Mouse (Mus musculus): Measurements from ENCODE around the gene Ppt2.

The Ppt2 gene

GRCm38 (mm10) chr17:34639461-34640255, 11.3 kb upstream of the Ppt2 start:
- no peak for DNase-seq (ENCODE audit: low spot score)

- no peak for DNase-seq (ENCODE audit: low spot score)
These were observed 9.1 kb upstream of the Ppt2 start for GRCm38 (mm10) chr17:34637459-34637858.

- no peak for DNase-seq (ENCODE audit: low spot score)
These were observed 7.4 kb upstream of the Ppt2 start for GRCm38 (mm10) chr17:34635671-34636070.

GRCm38 (mm10) chr17:34632261-34632691, 4.0 kb upstream of the Ppt2 start:
- DNase-seq (ENCODE audit: low spot score): peak; percentile 62

GRCm38 (mm10) chr17:34631647-34632046, 3.3 kb upstream of the Ppt2 start:
- DNase-seq (ENCODE audit: low spot score): no peak

GRCm38 (mm10) chr17:34630761-34631301, 2.5 kb upstream of the Ppt2 start:
- DNase-seq (ENCODE audit: low spot score): no peak

GRCm38 (mm10) chr17:34629796-34630603, 1.7 kb upstream of the Ppt2 start:
- no peak for DNase-seq (ENCODE audit: low spot score)

- DNase-seq (ENCODE audit: low spot score): peak; percentile 71
These were observed 976 bp upstream of the Ppt2 start, which contains the start of gene Prrt1 for GRCm38 (mm10) chr17:34629221-34629751. Gene Prrt1, plus strand, starts transcription at chr17:34629533.

GRCm38 (mm10) chr17:34628644-34628967, 296 bp upstream of the Ppt2 start:
- DNase-seq (ENCODE audit: low spot score): no peak

- peak; percentile 95 for DNase-seq (ENCODE audit: low spot score)
These were observed 992 bp downstream of the Ppt2 start for GRCm38 (mm10) chr17:34627093-34627942.

GRCm38 (mm10) chr17:34626773-34627092, 1.6 kb downstream of the Ppt2 start:
- peak; percentile 73 for DNase-seq (ENCODE audit: low spot score)

GRCm38 (mm10) chr17:34626062-34626772, 2.1 kb downstream of the Ppt2 start:
- no peak for DNase-seq (ENCODE audit: low spot score)

GRCm38 (mm10) chr17:34624981-34625380, 3.3 kb downstream of the Ppt2 start:
- no peak for DNase-seq (ENCODE audit: low spot score)

- DNase-seq (ENCODE audit: low spot score): no peak
These were observed 5.1 kb downstream of the Ppt2 start for GRCm38 (mm10) chr17:34623161-34623560.

- no peak for DNase-seq (ENCODE audit: low spot score)
These were observed 7.3 kb downstream of the Ppt2 start for GRCm38 (mm10) chr17:34621006-34621405.

- DNase-seq (ENCODE audit: low spot score): peak; percentile 83
These were observed 9.3 kb downstream of the Ppt2 start for GRCm38 (mm10) chr17:34618999-34619398.

- no peak for DNase-seq (ENCODE audit: low spot score)
These were observed 12.4 kb downstream of the Ppt2 start, which contains the start of gene Egfl8 for GRCm38 (mm10) chr17:34615871-34616270. Gene Egfl8, minus strand, starts transcription at chr17:34615971.

GRCm38 (mm10) chr17:34613830-34614229, 14.5 kb downstream of the Ppt2 start:
- DNase-seq (ENCODE audit: low spot score): no peak

- DNase-seq (ENCODE audit: low spot score): no peak
These were observed 15.2 kb downstream of the Ppt2 start for GRCm38 (mm10) chr17:34613054-34613645.

- no peak for DNase-seq (ENCODE audit: low spot score)
These were observed 17.3 kb downstream of the Ppt2 start for GRCm38 (mm10) chr17:34611050-34611449.

GRCm38 (mm10) chr17:34607997-34608396, 20.3 kb downstream of the Ppt2 start:
- DNase-seq (ENCODE audit: low spot score): no peak
